Mouse (Mus musculus): ENCODE results near the gene Farp1.
A peak's percentile ranks its signal among the peaks of the same experiment; 100 is the strongest.

Farp1 gene

GRCm38 (mm10) chr14:121270490-121270889 is 235.5 kb downstream of the Farp1 start:
- DNase-seq: no peak

GRCm38 (mm10) chr14:121274985-121275384 is 240.0 kb downstream of the Farp1 start:
- no peak for DNase-seq

- no peak for DNase-seq
Measured at GRCm38 (mm10) chr14:121276016-121276415, 241.0 kb downstream of the Farp1 start.

- DNase-seq: peak; percentile 72 to 78
Measured at GRCm38 (mm10) chr14:121279106-121279505, 244.1 kb downstream of the Farp1 start.

GRCm38 (mm10) chr14:121280601-121281335 is 245.8 kb downstream of the Farp1 start:
- DNase-seq: no peak

GRCm38 (mm10) chr14:121281336-121281710 is 246.3 kb downstream of the Farp1 start:
- no peak for DNase-seq

- DNase-seq: no peak
Measured at GRCm38 (mm10) chr14:121285379-121286120, 250.6 kb downstream of the Farp1 start.

- DNase-seq: no peak
Measured at GRCm38 (mm10) chr14:121291881-121292280, 256.9 kb downstream of the Farp1 start.

GRCm38 (mm10) chr14:121292391-121292790 is 257.4 kb downstream of the Farp1 start:
- DNase-seq: no peak

GRCm38 (mm10) chr14:121294484-121294883 is 259.5 kb downstream of the Farp1 start:
- peak in 1 of 2 experiments; percentile 34 for DNase-seq

GRCm38 (mm10) chr14:121297103-121297502 is 262.1 kb downstream of the Farp1 start:
- no peak for DNase-seq

- no peak for DNase-seq
Measured at GRCm38 (mm10) chr14:121298537-121298936, 263.5 kb downstream of the Farp1 start.

- no peak for DNase-seq
Measured at GRCm38 (mm10) chr14:121299093-121299492, 264.1 kb downstream of the Farp1 start.

- no peak for DNase-seq
Measured at GRCm38 (mm10) chr14:121304523-121304922, 269.5 kb downstream of the Farp1 start.

- DNase-seq: no peak
Measured at GRCm38 (mm10) chr14:121305316-121306064, 270.5 kb downstream of the Farp1 start.

GRCm38 (mm10) chr14:121309909-121310308 is 274.9 kb downstream of the Farp1 start:
- peak in 1 of 2 experiments; percentile 20 for DNase-seq

- no peak for DNase-seq
Measured at GRCm38 (mm10) chr14:121310325-121311080, 275.5 kb downstream of the Farp1 start.

GRCm38 (mm10) chr14:121311083-121311482 is 276.1 kb downstream of the Farp1 start:
- no peak for DNase-seq

- DNase-seq: no peak
Measured at GRCm38 (mm10) chr14:121313283-121313682, 278.3 kb downstream of the Farp1 start.

GRCm38 (mm10) chr14:121314934-121315333 is 279.9 kb downstream of the Farp1 start:
- peak; percentile 25 to 31 for DNase-seq

GRCm38 (mm10) chr14:121316136-121316535 is 281.1 kb downstream of the Farp1 start:
- DNase-seq: no peak

GRCm38 (mm10) chr14:121316631-121317311 is 281.8 kb downstream of the Farp1 start:
- no peak for DNase-seq
